Mouse (Mus musculus): ENCODE measurements around the gene Zfp94. TPM values are rescaled to one million over a fixed set of nuclear protein-coding genes. Genes with fewer than 3 reads are reported as not detected.

Gene Zfp94
- 1 to 10 TPM; 1.7 to 2.1 TPM for total RNA-seq (2021)
- long read RNA-seq, experiment 1, partial matches to known transcripts = 0 of 2 reads
- long read RNA-seq, experiment 1, other reads (novel, unspliced or antisense) = 2 of 2 reads
- long read RNA-seq, experiment 2, partial matches to known transcripts = 0 of 3 reads
- long read RNA-seq, experiment 2, other reads (novel, unspliced or antisense) = 2 of 3 reads

DNA sequence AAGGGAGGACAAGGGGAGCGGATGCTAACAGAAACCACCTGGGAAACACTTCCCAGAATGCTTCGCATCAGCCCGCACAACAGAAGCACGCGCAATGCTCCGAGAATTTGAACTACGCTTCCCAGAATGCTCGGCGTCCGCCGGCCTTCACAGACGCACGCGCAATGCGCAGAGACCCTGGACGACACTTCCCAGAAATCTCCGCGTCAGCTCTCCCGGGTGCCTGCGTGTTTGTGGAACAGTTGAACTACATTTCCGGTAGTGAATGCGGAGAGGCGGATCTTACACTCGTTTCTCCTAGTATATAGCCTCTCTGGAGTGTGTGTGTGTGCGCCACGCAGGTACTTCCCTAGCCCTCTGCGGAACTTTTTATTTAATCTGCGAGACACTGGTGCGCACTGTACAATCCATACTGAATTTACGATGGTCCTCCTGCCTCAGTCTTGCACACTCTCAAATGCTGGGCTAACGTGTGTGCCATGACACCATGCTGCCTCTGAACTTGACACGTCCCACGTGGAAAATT lies at the start of gene Zfp94:
Zfp94 (minus strand) TSS at position 100 of the 526 bp plus-strand sequence.
- intact Hi-C loops (cut with DNase I) = loop anchor here (5.0 to 10.0 kb wide), 2 partner anchors 86 to 182 kb away; partner anchors contain the start of gene Zfp235
- DNase-seq = peak; percentile 92 to 94

DNA sequence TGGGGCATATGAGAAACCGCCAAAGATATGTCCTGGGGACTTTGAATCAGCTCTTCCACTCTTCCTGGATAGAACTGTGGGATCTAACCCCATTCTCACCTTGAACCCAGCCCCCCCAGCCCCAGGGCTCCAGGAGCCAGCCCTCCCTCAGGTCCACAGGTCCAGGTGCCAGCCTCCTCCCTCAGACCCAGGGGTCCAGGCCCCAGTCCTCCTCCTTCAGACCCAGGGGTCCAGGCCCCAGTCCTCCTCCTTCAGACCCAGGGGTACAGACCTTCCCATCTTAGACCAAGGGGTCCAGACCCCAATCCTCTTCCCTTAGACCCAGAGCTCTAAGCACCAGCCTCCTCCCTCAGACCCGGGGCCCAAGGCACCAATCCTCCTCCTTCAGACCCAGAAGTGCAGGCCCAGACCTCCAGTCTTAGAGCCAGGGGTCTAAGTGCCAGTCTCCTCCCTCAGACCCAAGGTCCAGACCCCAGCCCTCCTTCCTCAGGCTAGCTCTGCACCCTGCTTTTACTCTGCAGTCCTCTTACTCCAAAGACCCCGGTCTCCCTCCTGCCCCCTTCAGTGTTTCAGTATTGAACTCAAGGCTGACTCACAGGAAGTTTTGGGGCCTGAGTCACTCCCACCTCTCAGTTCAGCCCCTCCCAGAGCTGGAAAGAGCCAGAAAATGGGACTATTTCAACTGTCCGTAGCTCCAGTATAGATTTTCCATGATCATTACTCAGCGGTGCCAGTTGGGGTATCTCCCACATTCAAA lies 49.0 kb upstream of the Zfp94 start:
- intact Hi-C loops (cut with DNase I) = loop anchor here (1.0 to 2.0 kb wide), 2 partner anchors 20 to 41 kb away; no protein-coding TSS in a partner anchor
- no peak for DNase-seq

DNA sequence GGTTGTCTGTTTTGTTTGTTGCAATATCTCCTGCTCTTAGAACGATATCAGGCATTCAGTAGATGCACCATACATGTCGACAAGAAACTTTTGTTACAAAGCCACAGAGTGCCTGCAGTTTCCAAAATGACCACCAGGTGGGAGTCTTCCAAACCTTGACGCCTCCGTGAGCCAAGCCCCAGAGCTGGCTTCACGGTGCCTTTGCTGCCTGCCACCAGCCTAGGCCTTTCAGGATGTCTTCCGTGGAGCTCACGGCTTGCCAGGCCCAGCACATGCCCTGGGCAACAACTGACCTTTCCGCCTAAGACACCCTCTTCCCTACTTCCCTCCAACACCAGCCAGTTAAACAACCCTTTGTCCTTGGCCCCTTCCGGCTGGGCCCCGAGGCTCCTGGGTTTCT lies 48.4 kb upstream of the Zfp94 start:
- intact Hi-C loops (cut with DNase I) = loop anchor here (1.0 to 2.0 kb wide), 2 partner anchors 20 to 42 kb away; no protein-coding TSS in a partner anchor
- DNase-seq = peak; percentile 77 to 88

DNA sequence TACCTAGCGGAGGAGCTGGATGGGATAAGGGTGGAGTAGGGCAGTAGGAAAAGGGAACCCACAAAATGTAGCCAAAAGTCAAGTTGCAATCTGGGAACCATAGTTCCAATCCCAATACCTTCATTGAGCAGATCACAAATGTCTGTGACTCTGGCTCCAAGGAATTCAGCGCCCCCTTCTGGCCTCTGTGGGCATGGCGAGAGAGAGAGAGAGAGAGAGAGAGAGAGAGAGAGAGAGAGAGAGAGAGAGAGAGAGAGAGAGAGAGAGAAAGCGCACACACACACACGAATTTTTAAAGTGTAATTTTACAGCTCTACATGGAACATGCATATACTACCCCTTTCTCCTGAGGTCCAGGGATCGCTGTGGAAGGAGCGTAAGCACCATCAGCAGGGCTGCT lies 46.8 kb upstream of the Zfp94 start:
- DNase-seq = peak in 1 of 2 experiments; percentile 38
- intact Hi-C loops (cut with DNase I) = no loop called here

DNA sequence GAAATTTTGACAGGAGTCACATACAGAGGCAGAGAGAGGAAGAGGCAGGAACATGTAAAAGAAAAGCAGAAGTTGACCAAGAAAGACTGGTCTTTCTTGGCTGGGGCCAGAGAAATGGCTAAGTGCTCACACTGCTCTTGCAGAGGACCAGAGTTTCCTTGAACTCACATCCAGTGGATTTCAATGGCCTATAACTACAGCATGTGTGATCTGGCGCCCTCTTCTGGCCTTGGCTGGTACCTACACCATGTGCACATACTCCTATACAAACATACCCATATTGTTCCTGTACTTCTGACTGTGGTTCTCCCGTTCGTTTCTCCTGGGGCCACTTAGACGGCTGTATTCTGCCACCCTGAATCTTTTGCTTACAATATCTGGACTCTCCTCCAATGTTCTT lies 44.5 kb upstream of the Zfp94 start:
- intact Hi-C loops (cut with DNase I) = no loop called here
- DNase-seq = no peak

DNA sequence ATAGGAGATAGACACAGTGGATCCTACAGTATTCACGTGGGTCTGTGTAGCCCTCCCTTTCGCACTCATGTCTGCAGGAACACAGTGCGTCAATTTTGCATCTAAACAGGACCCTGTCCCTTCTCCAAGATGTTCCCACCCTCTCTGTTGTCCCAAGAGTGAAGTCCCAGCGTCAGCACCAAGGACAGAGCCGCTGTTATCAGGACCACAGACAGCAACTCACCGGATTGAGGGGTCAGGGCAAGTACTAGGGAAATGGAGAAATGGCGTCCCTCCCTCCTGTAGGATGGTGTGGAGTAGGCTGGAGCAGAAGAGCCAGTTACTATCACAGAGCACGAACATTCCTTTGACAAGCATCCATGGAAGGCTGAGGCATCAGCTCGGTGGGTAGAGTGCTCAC lies 42.8 kb upstream of the Zfp94 start:
- DNase-seq = peak; percentile 28 to 66
- intact Hi-C loops (cut with DNase I) = no loop called here

DNA sequence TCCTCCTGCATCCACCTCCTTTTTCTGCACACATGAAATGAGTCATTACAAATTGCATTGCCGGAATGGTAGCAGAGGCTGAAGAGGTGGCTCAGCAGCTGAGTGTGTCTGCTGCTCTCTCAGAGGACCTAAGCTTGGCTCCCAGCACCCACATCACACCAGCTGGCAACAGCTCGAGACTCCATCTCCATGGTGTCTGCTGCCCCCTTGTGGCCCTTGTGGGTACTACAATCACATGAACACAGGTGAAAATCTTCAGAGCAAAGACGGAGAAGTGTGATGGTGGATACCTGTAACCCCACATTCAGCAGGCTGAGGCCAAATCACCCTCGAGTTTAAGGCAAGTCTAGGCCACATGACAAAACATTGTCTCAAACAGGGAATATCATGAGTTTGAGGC lies 41.4 kb upstream of the Zfp94 start:
- intact Hi-C loops (cut with DNase I) = no loop called here
- no peak for DNase-seq

DNA sequence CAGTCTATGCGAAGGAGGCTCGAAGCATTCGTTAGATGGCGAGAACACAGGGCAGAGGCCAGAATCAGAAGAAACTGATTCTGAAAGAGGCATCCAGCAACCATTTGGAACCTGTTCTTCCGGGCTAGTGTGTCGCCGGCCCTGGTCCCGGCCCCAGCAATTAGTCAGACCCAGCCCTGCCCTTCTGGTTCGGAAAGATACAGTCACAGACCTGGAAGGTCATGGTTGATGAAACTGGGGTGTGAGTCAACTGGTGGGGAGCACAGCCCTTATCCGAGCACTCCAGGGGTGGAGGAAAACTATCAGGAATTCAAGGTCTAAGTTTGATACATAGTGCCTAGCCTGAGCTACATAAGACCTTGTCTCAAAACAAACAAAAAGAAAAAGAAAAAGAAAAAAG lies 39.6 kb upstream of the Zfp94 start:
- intact Hi-C loops (cut with DNase I) = no loop called here
- DNase-seq = no peak

DNA sequence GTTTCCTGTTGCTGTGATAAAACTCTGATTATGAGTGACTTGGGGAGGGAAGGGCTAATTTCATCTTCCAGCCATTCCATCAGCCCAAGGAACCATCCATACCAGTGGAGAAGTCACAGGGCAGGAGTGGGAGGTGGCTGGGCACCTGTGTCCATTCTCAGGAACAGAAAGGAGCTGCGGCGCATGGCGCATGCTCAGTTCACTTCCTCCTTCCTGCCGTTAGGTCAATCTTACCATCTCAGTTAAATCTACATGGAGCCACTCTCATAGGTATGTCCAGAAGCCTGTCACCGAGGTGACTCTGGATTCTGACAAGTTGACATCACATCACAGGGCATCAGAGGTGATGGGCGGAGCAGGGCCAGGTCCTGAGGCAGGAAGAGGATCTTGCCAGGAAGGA lies 39.2 kb upstream of the Zfp94 start:
- intact Hi-C loops (cut with DNase I) = no loop called here

DNA sequence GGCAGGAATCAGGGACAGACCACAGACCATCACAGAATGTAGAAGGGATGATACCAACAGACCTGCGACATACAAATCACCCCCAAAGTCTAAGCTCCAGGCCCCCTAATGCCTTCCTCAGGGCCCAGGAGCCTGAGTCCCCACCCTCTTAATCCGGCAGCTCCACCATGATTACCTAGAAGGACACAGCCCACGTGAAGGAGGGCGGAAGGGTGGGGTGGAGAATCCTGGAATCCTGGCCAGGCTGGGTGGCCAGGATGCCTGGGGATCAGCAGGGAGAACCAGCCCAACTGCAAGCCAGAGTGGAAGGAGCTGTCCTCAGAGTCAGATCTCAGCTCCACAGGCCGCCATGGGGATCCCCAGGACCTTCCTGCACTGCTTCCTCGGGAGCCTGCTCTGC lies 32.4 kb upstream of the Zfp94 start, which contains the start of gene Lypd5:
Lypd5 (plus strand) TSS at position 301 of the 400 bp plus-strand sequence.
- no peak for DNase-seq
- intact Hi-C loops (cut with DNase I) = no loop called here

More for the DNA sequence above, 39.2 kb upstream of the Zfp94 start:
- no peak for DNase-seq

DNA sequence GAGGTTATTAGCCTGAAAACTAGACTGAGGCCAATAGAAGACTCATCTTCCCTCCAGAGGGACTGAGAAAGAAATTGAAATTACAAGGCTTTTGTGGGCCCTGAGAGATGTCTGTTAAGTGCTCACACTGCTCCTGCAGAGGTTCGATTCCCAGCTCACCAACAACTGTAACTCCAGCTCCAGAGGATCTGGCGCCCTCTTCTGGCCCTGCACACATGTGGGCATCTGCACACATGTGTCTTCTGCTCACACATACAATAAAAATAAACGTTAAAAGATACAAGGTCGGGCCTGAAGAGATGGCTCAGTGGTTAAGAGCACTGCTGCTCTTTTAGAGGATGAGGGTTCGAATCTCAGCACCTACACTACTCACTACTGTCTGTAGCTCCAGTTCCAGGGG lies 30.0 kb upstream of the Zfp94 start:
- intact Hi-C loops (cut with DNase I) = no loop called here
- no peak for DNase-seq

DNA sequence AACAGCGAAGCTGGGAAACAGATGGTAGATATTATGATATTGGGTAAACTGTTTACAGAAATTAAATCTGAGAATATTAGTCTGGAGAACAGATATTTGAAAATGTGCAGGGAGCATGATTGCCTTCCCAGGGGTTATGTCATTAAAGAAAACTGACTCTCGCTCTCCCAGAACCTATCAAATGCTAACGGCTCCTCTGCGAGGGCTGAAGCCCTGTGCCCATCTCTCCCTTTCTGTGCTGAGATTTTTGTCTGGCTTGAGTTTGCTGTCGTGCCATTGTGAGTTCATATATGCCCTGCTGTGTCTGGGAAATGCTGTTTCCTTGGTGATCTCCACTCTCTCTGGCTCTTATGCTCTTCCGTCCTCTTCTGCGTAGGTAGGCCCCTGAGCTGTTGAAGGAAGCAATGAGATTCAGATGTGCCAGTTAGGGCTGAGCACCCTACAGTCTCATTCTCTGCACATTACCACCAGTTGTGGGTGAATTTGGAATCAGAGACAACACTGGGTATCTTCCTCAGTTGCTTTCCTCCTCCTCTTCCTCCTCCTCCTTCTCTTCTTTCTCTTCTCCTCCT lies 27.3 kb upstream of the Zfp94 start:
- intact Hi-C loops (cut with DNase I) = no loop called here
- DNase-seq = no peak

DNA sequence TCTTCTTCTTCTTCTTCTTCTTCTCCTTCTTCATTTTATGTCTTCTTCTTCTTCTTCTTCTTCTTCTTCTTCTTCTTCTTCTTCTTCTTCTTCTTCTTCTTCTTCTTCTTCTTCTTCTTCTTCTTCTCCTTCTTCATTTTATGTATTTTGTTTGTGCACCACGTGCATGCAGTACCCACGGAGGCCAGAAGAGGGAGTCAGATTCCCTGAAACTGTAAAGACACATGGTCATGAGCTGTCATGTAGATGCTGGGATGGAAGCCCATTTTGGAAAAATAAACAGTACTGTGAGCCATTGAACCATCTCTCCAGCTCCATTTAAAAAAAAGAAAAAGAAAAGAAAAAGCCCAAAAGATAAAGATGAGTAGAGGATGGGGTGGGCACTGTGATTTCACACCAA lies 21.8 kb upstream of the Zfp94 start:
- DNase-seq = no peak
- intact Hi-C loops (cut with DNase I) = no loop called here

DNA sequence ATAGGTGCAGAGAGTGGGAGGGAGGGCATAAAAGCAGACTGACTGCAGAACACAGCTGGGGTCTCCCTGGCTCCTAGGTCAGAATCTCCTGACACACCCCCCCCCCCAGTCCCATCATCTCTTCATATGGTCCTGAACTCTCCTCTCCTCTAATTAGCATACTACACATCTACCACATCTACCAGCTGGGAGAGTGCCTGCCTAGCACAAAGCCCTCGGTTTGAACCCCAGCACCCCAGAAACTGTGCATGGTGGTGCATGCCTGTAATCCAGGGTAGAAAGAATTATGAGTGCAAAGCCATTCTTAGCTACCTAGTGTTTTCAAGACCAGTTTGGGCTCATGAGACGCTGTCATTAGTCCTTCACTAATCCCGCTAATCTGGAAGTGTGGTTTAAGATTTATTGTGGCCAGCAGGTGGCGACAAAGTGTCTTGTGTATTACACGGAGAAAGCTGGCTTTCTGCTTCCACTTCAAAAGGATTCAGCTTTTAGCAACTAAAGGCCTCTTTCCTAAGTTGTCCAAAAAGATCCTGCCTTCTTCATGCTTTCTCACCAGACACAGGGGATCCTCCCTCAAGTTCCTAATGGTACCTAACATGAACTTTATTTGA lies 19.3 kb upstream of the Zfp94 start:
- DNase-seq = peak; percentile 62 to 80
- intact Hi-C loops (cut with DNase I) = loop anchor here (1.0 to 2.0 kb wide), 2 partner anchors 49 to 71 kb away; no protein-coding TSS in a partner anchor

DNA sequence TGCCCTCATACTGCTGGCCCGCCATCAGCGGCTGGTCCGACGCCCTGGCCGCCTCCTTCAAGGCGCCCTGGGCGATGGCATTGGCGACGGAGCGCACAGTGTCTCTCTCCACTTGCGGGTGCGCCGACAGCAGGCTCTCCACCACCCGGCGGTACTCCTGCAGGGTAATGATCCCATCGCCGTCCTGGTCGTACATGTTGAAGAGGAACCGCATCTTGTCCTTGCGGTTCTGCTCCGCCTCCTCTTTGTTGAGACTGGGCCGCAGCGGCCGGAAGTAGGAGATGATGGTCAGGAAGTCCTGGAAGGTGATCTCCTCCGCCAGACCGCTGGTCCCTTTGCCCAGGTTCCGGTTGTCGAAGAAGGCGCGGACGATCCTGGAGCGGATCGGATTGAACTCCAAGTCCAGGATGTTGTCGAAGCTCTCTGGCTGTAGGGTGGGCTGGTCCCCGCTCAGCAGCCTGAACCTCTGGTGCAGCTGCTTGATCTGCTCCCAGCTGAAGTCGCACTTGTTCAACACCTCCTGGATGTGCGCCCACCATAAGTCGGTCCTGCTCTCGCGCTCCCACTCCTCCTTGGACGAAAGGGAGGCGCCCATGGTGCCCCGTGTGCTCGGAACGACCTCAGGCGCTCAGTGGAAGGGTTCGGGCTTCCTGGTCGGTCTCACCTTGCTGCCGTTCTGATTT lies 17.0 kb upstream of the Zfp94 start, which contains the start of gene Tescl:
Tescl (minus strand) TSS at position 633 of the 683 bp plus-strand sequence.
- no peak for DNase-seq
- intact Hi-C loops (cut with DNase I) = no loop called here

DNA sequence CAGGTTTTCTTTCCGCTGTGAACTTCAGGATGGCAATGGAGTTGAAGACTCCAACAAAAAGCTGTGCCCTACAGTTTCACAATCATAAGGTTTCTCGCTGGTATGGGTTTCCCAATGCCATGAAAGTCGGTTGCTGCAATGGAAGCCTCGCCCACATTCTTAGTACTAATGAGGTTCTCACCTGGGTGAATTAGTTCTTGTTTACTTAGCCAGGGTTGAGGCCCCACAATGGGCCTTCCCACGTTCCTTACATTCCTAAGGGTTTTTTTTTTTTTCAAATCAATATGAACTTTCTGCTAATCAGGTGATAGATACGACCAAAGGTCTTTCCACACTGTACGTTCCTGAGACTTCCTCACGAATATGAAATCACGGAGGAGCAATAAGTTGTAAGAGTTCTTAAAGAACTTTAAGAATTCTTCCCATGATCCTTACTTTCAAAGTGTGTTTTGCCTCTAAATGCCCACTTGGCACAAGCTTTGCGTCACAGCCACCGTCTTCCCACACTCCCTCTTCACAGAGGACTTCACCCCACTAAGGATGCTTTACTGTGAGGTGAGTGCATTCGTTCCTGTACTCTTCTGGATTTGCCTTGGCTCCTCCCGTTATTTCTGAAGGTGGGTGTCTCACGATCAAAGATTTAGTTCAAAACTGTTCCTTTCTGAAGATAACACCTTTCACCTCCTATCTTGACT lies 11.0 kb upstream of the Zfp94 start:
- no peak for DNase-seq
- intact Hi-C loops (cut with DNase I) = no loop called here

DNA sequence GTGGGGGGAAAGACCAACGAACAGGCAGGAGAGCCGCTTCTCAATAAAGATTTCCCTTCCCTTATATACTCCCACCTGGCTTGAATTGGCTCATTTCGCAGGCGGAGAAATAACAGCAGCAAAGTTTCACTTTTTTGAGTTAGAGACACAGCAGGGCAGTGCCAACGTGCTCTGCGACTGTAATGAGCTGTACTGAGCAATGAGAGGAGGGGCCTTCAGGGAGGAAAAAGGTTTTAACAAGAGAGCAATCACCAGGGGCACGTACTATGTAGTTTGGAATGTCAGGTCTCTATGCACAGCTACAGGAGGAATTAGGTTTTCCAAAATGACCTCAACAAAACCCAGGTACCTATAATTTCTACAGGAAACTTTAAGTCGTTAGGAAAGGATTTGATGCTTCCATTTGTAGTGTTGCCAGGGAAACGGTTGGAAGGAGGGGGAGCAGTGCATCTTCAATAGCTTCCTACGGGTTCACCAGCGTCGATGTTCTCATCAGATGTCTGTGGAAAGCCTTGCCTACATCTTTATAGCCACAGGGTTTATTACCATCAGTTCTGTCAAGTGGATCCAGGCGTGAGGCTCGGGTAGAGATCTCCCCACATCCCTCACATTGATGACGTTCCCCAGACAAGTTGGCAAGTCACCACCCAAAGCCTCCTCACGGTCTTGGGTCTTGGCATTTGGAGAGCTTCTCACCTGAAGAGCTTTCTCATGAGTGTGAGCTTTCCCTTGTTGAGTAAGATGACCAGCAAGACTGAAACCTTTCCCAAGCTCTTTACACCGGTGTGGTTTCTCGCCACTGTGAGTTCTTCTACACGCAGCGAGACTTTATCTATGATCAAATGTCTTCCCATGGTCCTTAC lies 10.0 kb upstream of the Zfp94 start:
- intact Hi-C loops (cut with DNase I) = no loop called here
- no peak for DNase-seq

DNA sequence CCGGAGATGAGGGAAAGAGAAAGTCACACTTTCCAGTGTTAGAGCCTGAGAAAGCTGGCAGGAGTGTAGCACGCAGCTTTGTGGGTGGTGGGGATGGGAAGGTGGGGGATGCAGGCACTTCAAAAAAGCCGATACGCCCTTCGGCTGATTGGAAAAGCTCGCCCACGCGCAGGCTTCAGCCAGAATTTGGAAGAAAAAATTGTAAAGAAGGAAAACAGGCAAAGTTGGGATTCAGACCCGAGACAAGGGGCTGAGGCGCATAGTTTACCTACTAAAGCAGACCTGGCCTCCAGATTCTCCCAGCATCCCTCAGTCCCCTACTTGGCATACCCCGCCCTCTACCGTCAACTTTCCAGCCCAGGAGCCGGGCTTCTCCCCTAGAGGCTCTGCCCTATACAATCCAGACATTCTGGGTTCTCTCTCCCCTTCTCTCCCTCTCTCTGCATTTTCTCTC lies 9.2 kb upstream of the Zfp94 start:
- DNase-seq = no peak
- intact Hi-C loops (cut with DNase I) = no loop called here

DNA sequence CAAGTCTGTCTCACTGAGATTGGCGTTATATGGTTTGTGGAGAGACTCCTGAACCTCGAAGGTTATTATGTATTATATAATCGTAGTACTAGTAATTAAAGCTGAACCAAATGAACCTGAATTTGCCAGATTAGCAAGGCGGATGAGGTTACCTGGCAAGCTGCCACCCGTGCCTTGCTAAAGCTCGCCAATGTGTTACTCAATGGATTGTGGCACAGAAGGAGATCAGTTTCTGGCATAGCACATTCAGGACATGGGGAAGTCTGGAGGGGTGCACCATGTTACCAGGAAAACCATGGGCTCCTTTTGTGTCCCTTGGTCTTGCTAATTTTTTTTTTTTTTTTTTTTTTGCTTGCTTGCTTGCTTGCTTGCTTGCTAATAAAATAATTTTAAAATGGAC lies 8.7 kb upstream of the Zfp94 start:
- intact Hi-C loops (cut with DNase I) = no loop called here
- DNase-seq = no peak
